Mouse (Mus musculus) urinary bladder, postnatal 0 days (tissue): ENCODE data around the gene Gm28998. TPM values are rescaled to one million over a fixed set of nuclear protein-coding genes. Genes with fewer than 3 reads are reported as not detected.

ENCODE experiments used
- polyA plus RNA-seq: library from polyadenylated mRNA; unstranded; fragments of >200 nt; fragmentation: Nextera tagmentation; extraction: Ambion mirVana; gene quantifications from 2 replicates; pipeline ENCODE4 v1.2.1, GENCODE M21; 2015

The Gm28998 gene
- not detected in 2 replicates for polyA plus RNA-seq

DNA sequence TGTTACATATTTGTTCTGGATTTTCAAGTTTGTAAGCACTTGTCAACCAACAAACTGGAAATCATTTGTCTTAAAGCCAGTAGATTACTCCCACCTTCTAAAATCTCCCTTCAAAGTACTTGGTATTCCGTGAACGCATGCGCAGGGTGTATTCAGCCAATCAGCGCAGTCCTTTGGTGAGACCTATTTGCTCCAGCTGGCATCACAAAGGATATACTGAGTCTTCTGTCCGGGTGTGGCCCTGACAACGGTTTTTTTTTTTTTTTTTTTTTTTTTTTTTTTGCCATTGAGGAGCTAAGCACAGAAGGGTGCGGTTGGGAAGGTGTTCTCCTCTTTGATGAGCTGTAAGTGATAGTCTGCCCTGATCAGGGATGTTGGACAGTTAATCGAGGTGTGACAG is at the start of gene Gm28998:
Gm28998 (plus strand) TSS at position 301 of the 400 bp plus-strand sequence.

Other genes starting within 250 kb of the Gm28998 start
- gene Gm21244, start 84.5 kb upstream of the Gm28998 start, polyA plus RNA-seq, result not detected in 2 replicates
- gene Gm21788, start 151.2 kb downstream of the Gm28998 start, polyA plus RNA-seq, result not detected in 2 replicates